Mouse (Mus musculus): Measurements from ENCODE around the gene Nmt1. TPM values are rescaled to one million over a fixed set of nuclear protein-coding genes. Genes with fewer than 3 reads are reported as not detected.

Nmt1 gene
- polyA plus RNA-seq, 1 experiment from 2014 or later = 50.5 TPM

- Histone ChIP-seq H3K27me3 (replicated peaks; ENCODE audit: insufficient read depth, low read length) (no peaks in the 10 kb centered on the region), H3K27ac (ENCODE audit: low read length) (no peak overlapping the region), H3K9me3 (ENCODE audit: low read length) (no peaks in the 10 kb centered on the region), H3K4me3 (ENCODE audit: low read depth, low read length) (no peak overlapping the region), H3K36me3 (ENCODE audit: insufficient read depth, low read length) (no peaks in the 10 kb centered on the region), H3K9ac (replicated peaks; ENCODE audit: low read depth) (no peak overlapping the region), H3K4me1 (ENCODE audit: insufficient read depth, low read depth, low read length) (no peaks in the 10 kb centered on the region; the same call in 1 of the 2 replicates), H3K4me2 (replicated peaks; ENCODE audit: low read depth, low read length) (no peak overlapping the region)
- no peak for DNase-seq (ENCODE audit: low spot score)
- TF ChIP-seq CTCF (IDR thresholded peaks at IDR 0.05) (no peak), EP300 (IDR thresholded peaks at IDR 0.05) (no peak)
- 71% methylated on average over 7 of the region's 7 CpGs for WGBS
- ATAC-seq = no peak
Measured at GRCm38 (mm10) chr11:103093306-103093705, 65.3 kb downstream of the Nmt1 start.

- WGBS = 69% methylated on average over 18 of the region's 20 CpGs
- TF ChIP-seq EP300 (IDR thresholded peaks at IDR 0.05) (no peak), CTCF (IDR thresholded peaks at IDR 0.05) (no peak)
- Histone ChIP-seq H3K27ac (ENCODE audit: low read length) (no peak overlapping the region), H3K36me3 (ENCODE audit: insufficient read depth, low read length) (no peaks in the 10 kb centered on the region), H3K27me3 (replicated peaks; ENCODE audit: insufficient read depth, low read length) (no peaks in the 10 kb centered on the region), H3K4me3 (ENCODE audit: low read depth, low read length) (no peak overlapping the region), H3K4me1 (ENCODE audit: insufficient read depth, low read depth, low read length) (no peaks in the 10 kb centered on the region; the same call in 1 of the 2 replicates), H3K4me2 (replicated peaks; ENCODE audit: low read depth, low read length) (no peak overlapping the region), H3K9ac (replicated peaks; ENCODE audit: low read depth) (no peak overlapping the region), H3K9me3 (ENCODE audit: low read length) (no peaks in the 10 kb centered on the region)
- ATAC-seq (peak; percentile 72), DNase-seq (ENCODE audit: low spot score) (peak; percentile 58)
Measured at GRCm38 (mm10) chr11:103093862-103094833, 66.2 kb downstream of the Nmt1 start.

- TF ChIP-seq EP300 (IDR thresholded peaks at IDR 0.05) (no peak), CTCF (IDR thresholded peaks at IDR 0.05) (no peak)
- Histone ChIP-seq H3K27me3 (replicated peaks; ENCODE audit: insufficient read depth, low read length) (no peaks in the 10 kb centered on the region), H3K36me3 (ENCODE audit: insufficient read depth, low read length) (no peaks in the 10 kb centered on the region), H3K27ac (ENCODE audit: low read length) (no peak overlapping the region), H3K9me3 (ENCODE audit: low read length) (no peaks in the 10 kb centered on the region), H3K9ac (replicated peaks; ENCODE audit: low read depth) (no peak overlapping the region), H3K4me3 (ENCODE audit: low read depth, low read length) (no peak overlapping the region), H3K4me2 (replicated peaks; ENCODE audit: low read depth, low read length) (no peak overlapping the region), H3K4me1 (ENCODE audit: insufficient read depth, low read depth, low read length) (no peaks in the 10 kb centered on the region; the same call in 1 of the 2 replicates)
- DNase-seq (ENCODE audit: low spot score) (no peak), ATAC-seq (no peak)
- 81% methylated on average over 9 of the region's 9 CpGs for WGBS
Measured at GRCm38 (mm10) chr11:103095107-103095670, 67.2 kb downstream of the Nmt1 start.

GRCm38 (mm10) chr11:103095801-103096200, 67.8 kb downstream of the Nmt1 start:
- DNase-seq (ENCODE audit: low spot score) (no peak), ATAC-seq (no peak)
- H3K9me3 ChIP-seq (ENCODE audit: low read length) = no peaks in the 10 kb centered on the region
- H3K36me3 ChIP-seq (ENCODE audit: insufficient read depth, low read length) = no peaks in the 10 kb centered on the region
- H3K27ac ChIP-seq (ENCODE audit: low read length) = no peak overlapping the region
- H3K4me3 ChIP-seq (ENCODE audit: low read depth, low read length) = no peak overlapping the region
- H3K4me1 ChIP-seq (ENCODE audit: insufficient read depth, low read depth, low read length) = no peaks in the 10 kb centered on the region; the same call in 1 of the 2 replicates
- 92% methylated on average over 6 of the region's 6 CpGs for WGBS
- H3K4me2 ChIP-seq (replicated peaks; ENCODE audit: low read depth, low read length) = no peak overlapping the region
- no peak for TF ChIP-seq CTCF (IDR thresholded peaks at IDR 0.05)
- no peak for TF ChIP-seq EP300 (IDR thresholded peaks at IDR 0.05)
- H3K27me3 ChIP-seq (replicated peaks; ENCODE audit: insufficient read depth, low read length) = no peaks in the 10 kb centered on the region
- H3K9ac ChIP-seq (replicated peaks; ENCODE audit: low read depth) = no peak overlapping the region

- peak overlapping the region; percentile 6; the same call in 1 of the 2 replicates for H3K4me2 ChIP-seq (replicated peaks; ENCODE audit: low read depth, low read length)
- no peaks in the 10 kb centered on the region for H3K9me3 ChIP-seq (ENCODE audit: low read length)
- peaks cover 5% of the 10 kb centered on the region; the same call in 1 of the 2 replicates for H3K4me1 ChIP-seq (ENCODE audit: insufficient read depth, low read depth, low read length)
- H3K27ac ChIP-seq (ENCODE audit: low read length) = 0 out of 2 replicates have a peak overlapping the region, but pooled peaks have one; percentile 27
- no peak for TF ChIP-seq EP300 (IDR thresholded peaks at IDR 0.05)
- TF ChIP-seq CTCF (IDR thresholded peaks at IDR 0.05) = no peak
- ATAC-seq (peak; percentile 45), DNase-seq (ENCODE audit: low spot score) (peak; percentile 60)
- H3K27me3 ChIP-seq (replicated peaks; ENCODE audit: insufficient read depth, low read length) = no peaks in the 10 kb centered on the region
- WGBS = 12% methylated on average over 21 of the region's 22 CpGs
- H3K36me3 ChIP-seq (ENCODE audit: insufficient read depth, low read length) = no peaks in the 10 kb centered on the region
- H3K4me3 ChIP-seq (ENCODE audit: low read depth, low read length) = no peak overlapping the region
- H3K9ac ChIP-seq (replicated peaks; ENCODE audit: low read depth) = no peak overlapping the region
Measured at GRCm38 (mm10) chr11:103096979-103097894, 69.2 kb downstream of the Nmt1 start.
